13 mouse cellular contexts compared by ENCODE assay signal in the genomic region with DNA sequence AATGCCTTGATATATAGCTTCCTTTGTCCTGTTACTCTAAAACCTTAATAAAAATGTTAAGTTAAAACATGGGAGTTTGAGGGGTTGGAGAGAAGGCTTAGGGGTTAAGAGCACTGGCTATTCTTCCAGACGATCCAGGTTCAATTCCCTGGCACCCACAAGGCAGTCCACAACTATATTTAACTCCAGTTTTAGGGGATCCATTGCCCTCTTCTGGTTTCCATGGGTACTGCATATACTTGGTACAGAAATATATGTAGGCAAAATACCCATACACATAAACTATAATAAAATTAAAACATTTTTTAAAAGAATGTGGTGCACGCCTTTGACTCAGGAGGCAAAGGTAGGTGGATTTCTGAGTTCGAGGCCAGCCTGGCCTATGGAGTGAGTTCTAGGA. TPM values are rescaled to one million over a fixed set of nuclear protein-coding genes. Genes with fewer than 3 reads are reported as not detected.
DNase-seq lines count a peak whose midpoint lies in the region; ATAC-seq and TF ChIP-seq lines count a peak whose summit lies in the region.
"Had no signal": no experiment of that assay in that cellular context is flagged by ENCODE, and none has a peak within 500 bp of the region (broad histone marks: within the 10 kb centered on the region; RNA-seq: fewer than 3 reads in every experiment).

No protein-coding gene starts in this region.

- H3K27me3 ChIP-seq in lung, embryonic 14.5 days (ENCODE audit: insufficient read depth, low read length): no peaks in the 10 kb centered on the region
- H3K27me3 ChIP-seq in Patski: no peaks in the 10 kb centered on the region
- H3K27me3 ChIP-seq: heart, embryonic 15.5 days had no signal

- H3K36me3 ChIP-seq in lung, embryonic 14.5 days (ENCODE audit: insufficient read depth): no peaks in the 10 kb centered on the region
- H3K36me3 ChIP-seq: embryonic facial prominence, embryonic 10.5 days; heart, embryonic 15.5 days; limb, embryonic 10.5 days had no signal

- CTCF ChIA-PET in Patski (lab: Charles Lee): no interaction called here

- H3K4me2 ChIP-seq in lung, embryonic 14.5 days: no peak overlapping the region
- H3K4me2 ChIP-seq: heart, embryonic 15.5 days had no signal

- no peak overlapping the region for H3K9ac ChIP-seq in lung, embryonic 14.5 days
- H3K9ac ChIP-seq: heart, embryonic 15.5 days had no signal

- peak; percentile 64 for TF ChIP-seq CTCF in gastrocnemius, adult 2 months (IDR thresholded peaks at IDR 0.05)
- TF ChIP-seq CTCF in lung, embryonic 14.5 days (IDR thresholded peaks at IDR 0.05; ENCODE audit: low read depth): peak; percentile 32
- peak; percentile 59 for TF ChIP-seq CTCF in Patski (IDR thresholded peaks at IDR 0.05)

- H3K27ac ChIP-seq in gastrocnemius, adult 2 months: no peak overlapping the region
- no peak overlapping the region for H3K27ac ChIP-seq in lung, embryonic 14.5 days (ENCODE audit: low read depth)
- H3K27ac ChIP-seq: embryonic facial prominence, embryonic 10.5 days; heart, embryonic 15.5 days; limb, embryonic 10.5 days had no signal

- in situ Hi-C loops in Patski (cut with MboI; ENCODE audit: low pct_unique_long_range_greater_than_20kb): loop anchor here (25.0 kb wide), 1 partner anchor 1148 kb away; no protein-coding TSS in a partner anchor

- H3K9me3 ChIP-seq in lung, embryonic 14.5 days (ENCODE audit: low read depth, low read length): no peaks in the 10 kb centered on the region
- H3K9me3 ChIP-seq: embryonic facial prominence, embryonic 10.5 days; heart, embryonic 15.5 days; limb, embryonic 10.5 days had no signal

- H3K4me3 ChIP-seq in gastrocnemius, adult 2 months: no peak overlapping the region
- no peak overlapping the region for H3K4me3 ChIP-seq in lung, embryonic 14.5 days (ENCODE audit: low read depth, low read length)
- H3K4me3 ChIP-seq: embryonic facial prominence, embryonic 10.5 days; heart, embryonic 15.5 days; limb, embryonic 10.5 days had no signal

- POLR2A ChIA-PET in Patski (lab: Charles Lee): no interaction called here

- DNase-seq in gastrocnemius, adult 2 months: no peak
- DNase-seq in gastrocnemius, postnatal 4 days (ENCODE audit: low spot score in 2 of 2): no peak
- DNase-seq in lung, embryonic 14.5 days: peak; percentile 44
- no peak for DNase-seq in lung, postnatal 4 days
- DNase-seq in Patski (ENCODE audit: low read depth, low spot score): no peak
- DNase-seq in left cerebral cortex, postnatal 36 days (ENCODE audit: low spot score in 2 of 2): no peak
- no peak for DNase-seq in urinary bladder, postnatal 25 days (ENCODE audit: low spot score)
- DNase-seq: kidney, adult 8-10 months had no signal

- ATAC-seq in lung, embryonic 14.5 days (ENCODE audit: insufficient read depth): no peak
- no peak for ATAC-seq in Patski
- ATAC-seq in megakaryocyte-erythroid progenitor cell, adult 5-6 weeks (replicated peaks; ENCODE audit: low FRiP score, low TSS enrichment, poor library complexity, severe bottlenecking): peak; percentile 65; the same call in 1 of the 2 replicates
- ATAC-seq: forebrain, embryonic 16.5 days had no signal

- intact Hi-C loops in gastrocnemius, adult 2 months (cut with DNase I): no loop called here
- intact Hi-C loops in left cerebral cortex, postnatal 36 days (cut with DNase I): no loop called here

- WGBS in lung, embryonic 14.5 days: 82% methylated on average over 3 of the region's 3 CpGs

- H3K4me1 ChIP-seq in lung, embryonic 14.5 days (ENCODE audit: insufficient read depth): no peaks in the 10 kb centered on the region
- H3K4me1 ChIP-seq: heart, embryonic 15.5 days had no signal

RNA-seq across cellular contexts. Expression of gene Trip12, which starts 44.9 kb away (rescaled TPM):
- 100 to 1,000 TPM; 194 to 206 TPM for total RNA-seq in gastrocnemius, adult 2 months (2021)
- total RNA-seq in gastrocnemius, postnatal 4 days (2021): 100 to 1,000 TPM; 266 to 274 TPM
- polyA plus RNA-seq in lung, embryonic 14.5 days (2014; fragmentation: Nextera tagmentation; extraction: Ambion mirVana): 69.5 and 75.7 TPM in 2 replicates
- 159 TPM for polyA plus RNA-seq in Patski (2021)
- total RNA-seq in megakaryocyte-erythroid progenitor cell, adult 5-6 weeks (2014; fragmentation: Nextera tagmentation): 180 and 213 TPM in 2 replicates
- 284 and 335 TPM in 2 replicates for total RNA-seq in megakaryocyte-erythroid progenitor cell, adult 5-6 weeks (2017)
- total RNA-seq in left cerebral cortex, postnatal 36 days (2021): 100 to 1,000 TPM; 174 to 220 TPM

RNA-seq across cellular contexts. Expression of gene Fbxo36, which starts 45.5 kb away (rescaled TPM):
- total RNA-seq in gastrocnemius, adult 2 months (2021): 1 to 10 TPM; 1.9 to 4.1 TPM
- total RNA-seq in gastrocnemius, postnatal 4 days (2021): 1 to 10 TPM; 3.8 TPM
- polyA plus RNA-seq in lung, embryonic 14.5 days (2014; fragmentation: Nextera tagmentation; extraction: Ambion mirVana): 9.4 and 11.3 TPM in 2 replicates
- 4.1 TPM for polyA plus RNA-seq in Patski (2021)
- total RNA-seq in megakaryocyte-erythroid progenitor cell, adult 5-6 weeks (2014; fragmentation: Nextera tagmentation): 9.3 and 11.9 TPM in 2 replicates
- total RNA-seq in megakaryocyte-erythroid progenitor cell, adult 5-6 weeks (2017): 6.2 and 6.7 TPM in 2 replicates
- total RNA-seq in left cerebral cortex, postnatal 36 days (2021): 1 to 10 TPM; 2.0 to 3.4 TPM

RNA-seq across cellular contexts. Expression of gene Slc16a14, which starts 49.8 kb away (rescaled TPM):
- total RNA-seq in gastrocnemius, adult 2 months (2021): under 1 TPM in 1 of 2 experiments, not detected in 1; 0.20 TPM
- under 1 TPM in 1 of 2 experiments, not detected in 1; 0.08 TPM for total RNA-seq in gastrocnemius, postnatal 4 days (2021)
- polyA plus RNA-seq in lung, embryonic 14.5 days (2014; fragmentation: Nextera tagmentation; extraction: Ambion mirVana): not detected in 2 replicates
- not detected for polyA plus RNA-seq in Patski (2021)
- not detected in 2 replicates for total RNA-seq in megakaryocyte-erythroid progenitor cell, adult 5-6 weeks (2014; fragmentation: Nextera tagmentation)
- total RNA-seq in megakaryocyte-erythroid progenitor cell, adult 5-6 weeks (2017): not detected in 2 replicates
- total RNA-seq in left cerebral cortex, postnatal 36 days (2021): 10 to 100 TPM; 13.9 to 15.6 TPM

Comparison
In these comparisons a context has a peak if more than half of its experiments do, and no peak if none do; other contexts are left out.
1. RNA of gene Slc16a14, which starts 49.8 kb away (total RNA-seq): 13.9 to 15.6 TPM in left cerebral cortex, postnatal 36 days; 0.20 TPM in gastrocnemius, adult 2 months, 0.08 TPM in gastrocnemius, postnatal 4 days and not detected in megakaryocyte-erythroid progenitor cell, adult 5-6 weeks; every median in the first group is over 10 times any median in the second.
2. Peak in every context shown above with its lines, with median percentiles within 50 percentile points of each other: CTCF ChIP-seq.